Mouse (Mus musculus): Measurements from ENCODE around the gene Rragc.
"Not testable (repeated sequence)": the region's sequence is repeated elsewhere in the genome, so short reads cannot be mapped to it uniquely, and the experiment has no call there.

Gene Rragc

DNA sequence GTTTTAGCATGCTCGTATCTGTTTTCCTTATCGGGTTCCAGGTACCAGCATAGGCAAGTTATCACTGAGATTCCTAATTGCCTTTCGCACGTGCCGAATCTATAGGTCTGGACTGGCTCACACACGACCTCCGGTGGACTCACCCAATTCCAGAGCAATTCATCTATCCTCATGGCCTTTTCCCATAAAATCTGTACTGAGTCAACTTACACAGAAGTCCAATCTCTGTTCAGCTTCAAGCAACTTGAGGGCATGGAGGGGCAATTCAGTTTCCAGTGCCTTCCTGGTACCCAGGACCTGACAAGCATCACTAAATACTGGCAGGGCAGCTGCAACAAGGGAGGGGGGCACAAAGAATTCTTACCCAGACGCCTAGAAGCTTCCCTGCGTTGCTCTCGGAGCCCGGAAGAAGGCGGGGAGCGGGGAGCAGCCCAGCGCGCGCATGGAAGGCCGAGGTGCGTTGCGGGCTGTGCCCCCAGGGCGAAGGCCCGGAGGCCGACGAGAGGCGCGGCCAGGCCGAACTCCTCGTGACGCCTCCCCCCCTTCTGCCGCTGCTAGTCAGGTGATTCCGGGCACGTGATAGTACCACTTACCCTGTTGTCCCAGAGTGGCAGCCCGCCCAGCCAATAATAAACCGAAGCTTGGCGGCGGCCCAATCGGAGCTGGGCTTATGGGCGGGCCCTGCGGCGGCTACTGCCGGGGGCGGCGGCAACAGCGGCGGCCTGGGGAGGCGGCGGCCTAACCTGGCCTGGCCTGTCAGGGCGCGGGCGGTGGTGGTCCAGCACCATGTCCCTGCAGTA, at the start of gene Rragc:
Gene Rragc, plus strand, starts transcription at position 699 of the 800 bp plus-strand sequence.
- peak; percentile 99 to 100 for DNase-seq (ENCODE audit: low spot score in 2 of 2)

DNA sequence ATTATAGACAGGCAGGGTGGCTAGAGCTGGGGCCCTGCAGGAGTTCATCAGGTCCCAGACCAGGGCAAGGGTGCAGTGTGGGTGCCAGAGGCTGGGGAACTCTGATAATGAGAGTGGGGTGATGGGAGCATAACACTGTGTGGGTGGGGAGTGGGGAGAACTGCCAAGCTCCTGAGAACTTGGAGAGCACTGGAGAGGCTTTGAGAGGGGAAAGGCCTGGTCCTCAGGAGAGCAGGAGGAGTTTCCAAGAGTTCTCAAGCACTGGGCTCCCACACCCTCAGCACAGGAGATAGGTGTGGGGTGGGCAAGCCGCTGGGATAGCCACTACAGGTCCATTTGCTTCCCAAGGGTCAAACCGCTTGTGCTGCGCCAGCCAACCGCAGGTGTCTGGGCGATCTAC, 23.5 kb upstream of the Rragc start:
- no peak for DNase-seq (ENCODE audit: low spot score in 2 of 2)

DNA sequence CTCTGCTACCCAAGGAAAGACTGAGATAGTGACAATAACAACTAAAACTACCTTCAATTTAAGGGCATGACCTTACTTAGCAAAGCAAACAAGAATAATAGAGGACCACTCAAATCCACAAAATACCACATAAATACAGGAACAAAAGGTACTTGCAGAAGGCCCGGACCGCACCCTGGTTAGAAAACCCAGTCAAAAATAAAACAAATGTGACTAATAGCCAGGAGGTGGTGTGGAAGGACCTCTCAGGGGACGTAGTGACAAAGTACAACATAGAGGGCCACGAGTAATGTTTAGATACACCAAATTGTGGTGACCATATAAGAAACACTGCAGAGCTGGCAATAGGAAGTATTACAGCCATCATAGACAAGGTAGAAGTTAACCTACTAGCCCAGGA, 23.0 kb upstream of the Rragc start:
- no peak for DNase-seq (ENCODE audit: low spot score in 2 of 2)

DNA sequence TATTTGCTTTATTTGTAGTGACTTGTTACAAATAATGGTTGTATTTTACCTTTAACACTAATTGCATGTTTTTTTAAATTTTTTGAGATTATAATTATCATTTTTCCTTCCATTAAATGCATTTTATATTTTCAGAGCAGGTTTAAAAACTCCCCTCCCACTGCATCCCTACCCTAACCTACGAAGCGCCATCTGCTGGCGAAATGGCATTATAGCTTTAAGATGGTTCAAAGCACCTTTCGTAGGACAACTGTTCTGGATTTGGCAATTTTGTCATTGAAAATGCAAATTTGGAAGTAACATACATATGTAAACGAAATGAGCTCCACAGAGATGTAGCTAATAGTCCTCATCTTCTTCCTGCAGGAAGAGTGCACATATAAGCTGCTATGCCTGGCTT, 18.6 kb upstream of the Rragc start:
- DNase-seq (ENCODE audit: low spot score in 2 of 2), result peak in 1 of 2 experiments; percentile 35

DNA sequence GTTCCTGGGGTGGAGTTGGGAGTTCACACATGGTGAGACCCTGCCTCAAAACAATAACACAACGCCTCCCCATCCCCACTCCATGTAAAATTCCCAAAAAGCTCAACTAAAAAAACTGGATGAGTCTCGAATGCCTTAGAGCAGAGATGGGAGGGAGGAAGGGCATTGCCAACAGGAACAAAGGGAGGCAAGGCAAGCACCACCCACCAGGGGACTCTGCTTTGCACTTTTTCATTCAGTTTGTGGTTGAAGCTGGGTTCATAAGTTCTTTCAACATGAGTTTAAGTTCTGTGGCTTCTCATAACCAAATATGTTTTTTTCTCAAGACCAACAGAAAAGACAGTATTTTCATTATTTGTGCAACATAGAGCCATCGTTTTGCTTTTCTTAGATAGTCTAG, 13.8 kb upstream of the Rragc start:
- no peak for DNase-seq (ENCODE audit: low spot score in 2 of 2)

DNA sequence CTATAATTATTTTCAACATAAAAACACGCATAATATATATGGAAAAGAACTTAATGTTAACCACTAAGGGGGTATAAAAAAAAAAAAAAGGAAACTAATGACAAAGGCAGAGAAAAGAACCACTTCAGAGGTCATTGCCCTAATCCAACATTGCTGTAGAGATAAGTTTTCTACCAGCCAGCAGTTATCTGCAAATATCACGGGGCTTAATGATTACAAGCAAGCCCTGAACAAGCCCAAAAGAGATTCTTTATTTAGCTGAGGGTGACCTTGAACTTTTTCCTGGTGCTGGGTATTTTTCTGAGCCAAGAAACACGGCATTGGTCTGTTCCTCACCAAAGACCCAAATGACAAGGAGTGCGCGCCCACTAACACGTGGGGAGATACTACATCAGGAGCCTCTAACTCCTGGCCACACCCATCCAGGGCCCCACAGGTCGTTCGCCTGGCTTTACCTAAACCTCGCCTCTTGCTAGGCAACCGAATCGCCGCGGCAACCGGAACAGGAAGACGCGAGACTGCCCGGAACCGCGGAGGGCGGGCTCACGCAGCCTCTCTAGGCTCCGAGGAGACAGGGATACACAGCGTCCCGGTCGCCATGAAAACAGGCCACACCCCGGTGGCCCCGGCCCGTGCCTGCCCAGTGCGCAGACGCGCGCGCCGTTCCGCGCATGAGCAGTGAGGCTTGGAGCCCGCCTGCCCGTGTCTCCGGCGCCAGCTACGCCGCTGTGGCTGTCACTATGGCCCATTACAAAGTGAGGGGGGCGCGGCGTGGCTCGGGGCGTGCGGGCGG, 12.7 kb upstream of the Rragc start, which contains the start of gene Mycbp:
Gene Mycbp, plus strand, starts transcription at position 500 of the 793 bp plus-strand sequence.
- DNase-seq (ENCODE audit: low spot score in 2 of 2), result peak; percentile 96 to 98

DNA sequence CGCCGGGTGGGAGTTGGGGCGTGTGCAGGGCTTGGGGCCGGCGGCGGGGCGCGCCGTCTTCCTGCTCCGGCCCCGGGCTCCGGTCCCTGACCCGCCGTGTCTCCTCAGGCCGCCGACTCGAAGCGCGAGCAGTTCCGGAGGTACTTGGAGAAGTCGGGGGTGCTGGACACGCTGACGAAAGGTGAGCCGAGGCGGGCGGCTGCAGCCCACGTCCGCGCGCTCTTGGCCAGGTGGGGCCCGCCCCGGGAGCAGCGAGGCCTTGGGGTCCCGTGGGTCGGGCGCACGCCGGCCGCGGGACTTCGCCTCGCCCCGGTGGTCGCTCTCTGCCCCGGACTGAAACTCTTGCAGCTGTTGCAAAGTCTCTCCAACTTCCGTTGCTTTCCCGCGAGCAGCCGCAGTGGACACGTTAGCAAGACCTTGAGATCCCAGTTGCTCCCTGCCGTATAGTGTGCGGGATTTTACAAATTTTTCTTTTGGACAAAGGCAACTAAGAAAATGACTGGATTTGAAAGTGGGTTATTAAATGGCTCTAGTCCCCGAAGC, 12.0 kb upstream of the Rragc start:
- DNase-seq (ENCODE audit: low spot score in 2 of 2), result no peak

DNA sequence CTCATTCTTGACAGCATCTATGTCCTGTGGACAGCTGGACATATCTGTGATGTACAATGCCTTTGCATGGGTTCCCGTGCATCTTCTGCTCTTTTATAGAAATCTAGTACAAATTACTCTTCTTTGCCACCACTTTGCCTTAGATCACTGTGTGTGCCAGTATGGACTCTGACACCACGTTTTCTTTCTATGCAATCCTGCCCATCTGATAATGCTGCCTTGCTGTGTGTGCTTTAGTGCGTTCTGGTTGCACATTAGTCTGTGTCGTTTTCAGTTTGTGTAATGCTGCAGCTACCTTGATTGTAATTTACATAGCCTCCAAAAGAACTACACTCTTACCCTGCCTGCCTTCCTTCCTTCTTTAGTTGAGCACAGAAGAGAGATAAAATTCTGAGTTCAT, 5.7 kb upstream of the Rragc start:
- no peak for DNase-seq (ENCODE audit: low spot score in 2 of 2)

DNA sequence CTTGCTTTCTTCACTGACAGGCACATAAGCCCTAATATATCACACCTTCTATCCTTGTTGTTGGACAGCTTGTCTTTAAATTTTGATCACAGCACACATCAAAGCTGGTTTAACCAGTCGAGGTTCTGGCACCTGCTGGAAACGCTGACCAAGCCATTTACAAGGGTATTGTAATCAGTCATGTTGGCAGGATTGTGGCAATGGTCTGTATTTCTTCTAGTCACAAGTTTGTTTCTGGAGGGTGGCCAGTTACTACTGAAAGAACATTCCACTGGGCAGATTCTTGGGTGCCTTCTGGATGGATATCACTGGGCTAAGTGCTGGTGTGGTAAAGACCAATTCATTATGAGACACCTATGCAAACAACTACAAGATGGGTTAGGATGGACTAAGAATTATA, 4.8 kb upstream of the Rragc start:
- no peak for DNase-seq (ENCODE audit: low spot score in 2 of 2)

DNA sequence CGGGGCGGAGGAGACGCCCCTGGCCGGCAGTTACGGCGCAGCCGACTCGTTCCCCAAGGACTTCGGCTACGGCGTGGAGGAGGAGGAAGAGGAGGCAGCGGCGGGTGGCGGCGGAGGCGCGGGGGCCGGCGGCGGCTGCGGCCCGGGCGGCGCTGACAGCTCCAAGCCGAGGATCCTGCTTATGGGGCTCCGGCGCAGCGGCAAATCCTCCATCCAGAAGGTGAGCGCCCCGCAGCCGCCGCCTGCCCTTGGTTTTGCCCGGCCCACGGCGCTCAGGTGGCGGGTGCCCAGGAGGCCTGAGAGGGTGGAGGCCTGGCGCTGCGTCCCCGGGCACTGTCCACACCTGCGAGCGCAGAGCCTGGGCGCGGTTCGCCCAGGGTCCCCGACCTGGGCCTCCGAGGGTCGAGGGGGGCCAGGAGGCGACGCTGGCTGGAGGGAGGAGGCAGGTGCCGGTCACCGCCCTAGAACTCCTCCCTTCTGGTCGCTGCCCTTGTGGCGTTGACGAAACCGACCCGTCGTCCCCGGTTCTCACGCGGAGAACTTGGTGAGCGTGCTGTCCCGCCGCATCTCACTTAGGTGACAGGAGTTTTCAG, 398 bp downstream of the Rragc start, which contains the start of gene 4930535I16Rik:
Gene 4930535I16Rik, minus strand, starts transcription at position 475 of the 593 bp plus-strand sequence.
- DNase-seq (ENCODE audit: low spot score in 2 of 2), result no peak

DNA sequence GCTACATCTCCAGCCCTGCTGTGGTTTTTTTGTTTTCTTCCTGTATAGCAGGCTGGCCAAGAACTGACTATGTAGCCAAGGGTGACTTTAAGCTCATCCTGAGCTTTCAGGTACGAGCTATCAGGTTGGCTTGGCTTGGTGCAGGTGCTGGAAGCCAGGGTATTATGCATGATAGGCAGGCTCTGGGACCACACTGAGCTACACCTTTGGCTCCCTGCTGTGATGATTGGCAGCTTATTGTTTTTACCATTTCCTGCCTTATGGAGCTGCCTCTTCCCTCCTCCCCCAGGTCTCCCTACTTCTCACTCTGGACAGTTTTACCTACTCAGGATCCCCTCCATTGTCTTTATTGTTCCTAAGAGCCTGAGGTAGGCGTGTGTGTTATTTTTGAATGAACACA, 1.6 kb downstream of the Rragc start:
- no peak for DNase-seq (ENCODE audit: low spot score in 2 of 2)

DNA sequence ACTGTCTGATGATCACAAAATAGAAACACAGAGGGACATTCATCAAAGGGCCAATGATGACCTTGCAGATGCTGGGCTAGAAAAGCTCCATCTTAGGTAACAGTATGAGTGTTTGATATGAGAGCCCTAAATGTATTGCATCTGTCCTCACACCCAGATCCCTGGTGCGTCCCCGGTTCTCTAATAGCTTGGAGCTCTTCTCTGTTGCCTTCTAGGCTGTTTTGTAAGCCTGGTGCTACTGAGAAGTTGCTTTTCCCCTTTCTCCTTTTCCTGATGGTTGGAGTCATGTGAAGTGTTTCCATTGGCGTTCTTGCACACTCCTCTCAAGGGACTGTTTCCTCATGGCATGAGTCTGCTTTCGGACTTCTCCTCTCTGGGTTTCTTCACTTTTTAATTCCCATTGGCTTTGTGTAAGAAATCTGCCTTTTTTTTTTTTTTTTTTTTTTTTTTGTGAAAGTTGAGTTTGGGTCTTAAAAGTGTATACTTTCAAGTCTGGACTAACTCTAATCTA, 3.9 kb downstream of the Rragc start:
- no peak for DNase-seq (ENCODE audit: low spot score in 2 of 2)

DNA sequence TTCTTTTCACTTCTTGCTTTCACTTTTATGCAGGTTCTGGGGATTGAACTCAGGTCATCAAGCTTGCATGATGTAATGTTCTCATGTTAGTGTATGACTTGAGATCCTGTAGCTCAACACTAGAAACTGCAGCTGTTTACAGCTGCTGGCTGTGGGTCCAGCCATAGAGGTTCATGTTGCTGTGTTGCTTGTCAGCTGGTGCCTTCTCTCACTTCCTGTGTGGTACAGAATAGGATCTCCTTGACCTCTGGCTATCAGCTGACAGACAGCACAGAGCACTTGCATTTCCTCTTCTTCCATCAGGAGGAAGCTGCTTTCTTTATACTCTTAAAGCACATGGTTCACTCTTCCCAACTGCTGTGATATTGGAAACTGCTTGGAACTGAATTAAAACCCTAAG, 10.7 kb downstream of the Rragc start:
- no peak for DNase-seq (ENCODE audit: low spot score in 2 of 2)

DNA sequence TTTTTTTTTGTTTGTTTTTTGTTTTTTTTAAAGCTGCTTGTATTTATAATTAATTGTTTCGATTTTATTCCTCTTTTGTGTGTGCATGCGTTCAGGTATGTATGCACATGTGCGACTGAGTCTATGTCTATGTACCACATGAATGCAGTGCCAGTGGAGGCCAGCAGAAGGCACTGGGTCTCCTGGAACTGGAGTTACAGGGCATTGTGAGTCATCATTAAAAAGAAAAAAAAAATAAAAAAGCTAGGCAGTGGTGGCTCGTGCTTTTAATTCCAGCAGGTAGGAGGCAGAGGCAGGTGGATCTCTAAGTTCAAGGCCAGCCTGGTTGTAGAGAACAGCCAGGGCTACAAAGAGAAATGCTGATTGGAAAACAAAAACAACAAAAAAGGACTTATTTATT, 12.7 kb downstream of the Rragc start:
- DNase-seq (ENCODE audit: low spot score in 2 of 2), result no peak

DNA sequence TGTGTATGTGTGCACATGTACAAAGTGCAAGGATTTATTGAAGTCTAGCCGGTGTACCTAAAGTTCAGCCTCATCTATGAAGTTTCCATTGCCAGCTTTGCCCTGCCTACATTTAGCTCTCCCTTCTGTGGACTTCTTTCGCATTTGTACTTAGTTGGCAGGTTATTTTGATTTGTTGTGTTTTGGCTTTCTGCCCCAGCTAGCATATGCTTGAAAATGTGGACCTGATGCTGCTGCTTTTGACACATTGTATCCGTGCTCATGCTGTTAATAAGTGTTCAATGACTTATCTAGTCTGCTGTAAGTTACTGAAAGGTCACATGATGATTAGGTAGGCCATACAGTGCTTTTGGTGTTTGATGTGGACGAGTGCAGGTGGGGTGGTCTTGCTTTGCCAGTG, 17.1 kb downstream of the Rragc start:
- DNase-seq (ENCODE audit: low spot score in 2 of 2), result no peak

DNA sequence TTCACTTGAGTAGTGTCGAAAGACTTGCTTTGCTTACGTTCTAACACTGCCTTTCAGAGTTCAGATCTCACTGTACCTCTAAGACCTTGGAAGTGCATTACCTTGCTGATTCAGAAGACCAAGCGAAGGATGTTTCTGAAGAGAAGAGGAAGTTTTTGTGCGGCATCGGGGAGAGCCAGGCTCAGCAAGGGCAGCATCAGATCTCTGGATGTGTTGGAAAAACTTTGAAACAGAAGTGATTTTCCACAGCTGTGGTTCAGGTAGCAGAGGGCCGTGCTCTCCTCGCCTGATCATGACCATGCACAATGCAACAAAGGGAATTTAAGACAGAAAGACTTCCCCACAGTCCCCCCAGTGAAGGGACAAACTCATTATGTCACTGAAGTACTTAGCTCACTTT, 18.8 kb downstream of the Rragc start:
- DNase-seq (ENCODE audit: low spot score in 2 of 2), result no peak

DNA sequence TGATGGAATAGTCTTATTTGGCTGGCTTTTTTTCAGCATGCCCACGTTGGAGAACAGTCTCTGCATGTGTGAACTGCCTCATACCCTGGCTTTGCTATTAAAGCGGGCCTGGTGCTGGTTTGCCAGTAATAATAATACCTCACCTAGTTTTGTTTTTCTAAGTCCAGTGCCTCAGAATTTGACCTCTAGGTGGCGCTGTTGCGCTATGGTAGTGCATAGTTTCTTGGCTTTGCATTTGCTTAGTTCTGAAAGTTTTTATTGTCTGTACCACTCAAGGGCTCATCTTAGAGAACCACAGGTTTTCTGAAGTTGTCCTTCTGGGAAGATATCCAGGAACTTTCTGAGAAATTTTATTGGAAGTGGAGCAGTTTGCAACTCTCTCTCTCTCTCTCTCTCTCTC, 22.6 kb downstream of the Rragc start:
- DNase-seq (ENCODE audit: low spot score in 2 of 2), result peak; percentile 25 to 75

DNA sequence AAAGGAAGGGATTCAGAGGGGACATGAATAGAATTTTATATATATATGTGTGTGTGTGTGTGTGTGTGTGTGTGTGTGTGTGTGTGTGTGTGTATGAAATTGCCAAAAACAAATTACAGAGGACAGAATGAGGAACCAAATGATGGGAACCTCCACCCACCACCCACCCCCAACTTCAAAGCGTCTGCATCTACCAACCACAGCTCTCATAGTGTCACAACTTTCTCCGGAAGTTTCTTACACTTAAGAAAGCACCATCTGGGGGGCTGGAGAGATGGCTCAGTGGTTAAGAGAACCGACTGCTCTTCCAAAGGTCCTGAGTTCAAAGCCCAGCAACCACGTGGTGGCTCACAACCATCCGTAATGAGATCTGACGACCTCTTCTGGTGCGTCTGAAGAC, 23.6 kb downstream of the Rragc start:
- DNase-seq (ENCODE audit: low spot score in 2 of 2), result not testable (repeated sequence)

DNA sequence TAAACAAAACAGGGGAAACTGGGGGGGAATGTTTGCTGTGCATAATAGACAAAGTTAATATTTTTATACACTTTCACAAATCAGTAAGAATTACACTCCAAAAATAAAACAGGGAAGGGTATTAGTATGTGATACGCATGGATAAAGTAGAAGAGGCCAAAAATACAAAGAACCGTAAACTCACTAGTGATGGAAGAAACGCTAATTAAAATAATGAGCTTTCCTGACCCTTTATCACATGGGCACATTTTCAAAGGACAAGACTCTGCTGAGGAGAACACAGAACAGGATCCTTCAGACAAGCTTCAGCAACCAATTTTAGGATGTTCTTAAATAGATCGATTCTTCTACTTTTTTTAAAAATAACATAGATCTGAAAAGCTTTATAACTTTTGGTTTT, 29.5 kb downstream of the Rragc start:
- DNase-seq (ENCODE audit: low spot score in 2 of 2), result no peak

DNA sequence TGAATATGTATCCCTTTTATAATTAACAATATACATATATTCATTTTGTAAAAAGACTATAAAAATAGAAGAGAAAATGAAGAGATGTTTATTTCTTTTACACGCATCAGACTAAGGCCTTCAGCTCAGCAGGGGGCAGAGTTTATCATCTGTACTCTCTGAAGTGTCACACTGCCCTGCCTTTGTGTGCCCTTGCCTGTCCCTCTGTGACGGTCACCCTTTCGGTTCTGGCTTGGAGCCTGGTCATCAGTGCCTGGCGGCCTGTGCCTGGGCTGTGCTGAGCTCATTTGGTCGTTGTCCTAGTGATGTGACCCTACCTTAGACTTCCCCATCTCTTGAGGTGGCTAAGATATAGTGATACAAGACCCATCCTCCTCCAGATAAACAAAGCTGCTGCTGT, 29.9 kb downstream of the Rragc start:
- DNase-seq (ENCODE audit: low spot score in 2 of 2), result no peak

DNA sequence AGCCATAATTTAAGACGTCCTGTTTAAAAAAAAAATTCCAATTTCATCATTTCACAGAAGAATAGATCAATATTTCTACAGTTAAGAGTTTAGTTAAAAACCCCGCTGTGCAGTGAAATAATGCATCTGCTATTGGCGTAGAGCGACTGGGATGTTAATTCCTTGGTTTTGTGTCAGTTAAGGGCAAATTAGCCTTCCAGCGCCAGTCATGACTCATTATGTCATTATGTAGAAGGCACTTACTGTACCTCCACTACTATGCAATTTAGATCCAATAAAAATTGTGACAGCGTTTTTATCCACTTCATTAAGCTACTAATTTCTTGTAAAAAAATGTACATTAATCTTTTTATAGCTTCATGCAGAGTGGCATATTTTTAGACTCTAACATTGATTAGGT, 31.7 kb downstream of the Rragc start:
- DNase-seq (ENCODE audit: low spot score in 2 of 2), result no peak

DNA sequence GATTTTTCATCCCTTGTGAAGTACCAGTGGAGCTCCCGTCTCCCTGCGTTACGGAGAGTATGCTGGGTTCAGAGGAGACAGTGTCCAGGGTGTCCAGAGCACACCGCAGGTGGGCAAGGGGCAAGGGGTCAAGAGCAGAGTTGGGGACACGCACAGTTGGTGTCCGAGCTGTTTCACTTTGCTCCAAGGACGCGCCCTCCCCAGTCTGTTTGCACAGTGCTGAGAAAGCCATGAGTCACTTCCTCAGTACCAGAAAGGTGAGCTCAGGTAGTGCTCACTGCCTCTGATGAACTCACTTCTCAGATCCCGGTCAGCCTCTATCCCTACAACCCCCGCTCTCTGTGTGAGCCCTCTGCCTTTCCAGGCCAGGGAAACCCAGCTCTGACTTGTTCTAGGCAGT, 32.4 kb downstream of the Rragc start:
- no peak for DNase-seq (ENCODE audit: low spot score in 2 of 2)
